24 mouse cellular contexts compared by ENCODE assay signal in the genomic region with DNA sequence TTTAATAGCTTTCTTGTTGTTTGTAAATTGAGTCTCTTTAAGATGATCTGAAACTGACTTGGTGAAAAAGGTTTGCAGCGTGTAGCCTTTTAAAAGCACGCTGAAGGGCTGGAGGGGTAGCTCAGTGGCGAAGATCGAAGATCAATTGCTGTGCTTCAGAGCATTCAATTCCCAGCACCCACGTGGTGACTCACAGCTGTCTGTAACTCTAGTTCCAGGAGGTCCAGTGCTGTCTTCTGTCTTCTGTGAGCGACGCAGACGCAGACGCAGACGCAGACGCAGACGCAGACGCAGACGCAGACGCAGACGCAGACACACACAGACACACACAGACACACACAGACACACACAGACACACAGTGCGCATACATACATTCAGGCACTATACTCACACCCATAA.
"Had no signal": no experiment of that assay in that cellular context is flagged by ENCODE, and none has a peak within 500 bp of the region (broad histone marks: within the 10 kb centered on the region; RNA-seq: fewer than 3 reads in every experiment).

No protein-coding gene starts in this region.

- DNase-seq: gastrocnemius, postnatal 14 days; gastrocnemius, postnatal 36 days; heart, adult 18-20 months; heart, postnatal 14 days; heart, postnatal 36 days; kidney, adult 11 months; kidney, adult 2 months; kidney, adult 9 months; kidney, postnatal 14 days; kidney, postnatal 4 days; left cerebral cortex, postnatal 4 days had no signal

- H3K9ac ChIP-seq: heart, embryonic 13.5 days; heart, embryonic 15.5 days; hindbrain, embryonic 13.5 days; hindbrain, embryonic 15.5 days; kidney, embryonic 15.5 days; limb, embryonic 12.5 days; limb, embryonic 15.5 days; liver, embryonic 12.5 days; liver, embryonic 14.5 days had no signal

- H3K27ac ChIP-seq: hindbrain, embryonic 13.5 days; hindbrain, embryonic 15.5 days; hindbrain, postnatal 0 days; layer of hippocampus, adult 2 months; liver, embryonic 12.5 days; liver, embryonic 14.5 days had no signal

- ATAC-seq: hindbrain, postnatal 0 days; intestine, embryonic 16.5 days; liver, embryonic 12.5 days had no signal

- H3K9me3 ChIP-seq: heart, embryonic 13.5 days; heart, embryonic 15.5 days; hindbrain, embryonic 13.5 days; hindbrain, embryonic 15.5 days; kidney, embryonic 15.5 days; limb, embryonic 12.5 days; limb, embryonic 15.5 days; liver, embryonic 12.5 days had no signal

- H3K4me3 ChIP-seq: heart, embryonic 13.5 days; heart, embryonic 15.5 days; hindbrain, embryonic 13.5 days; hindbrain, embryonic 15.5 days; kidney, embryonic 15.5 days; layer of hippocampus, adult 2 months; limb, embryonic 12.5 days; limb, embryonic 15.5 days; liver, embryonic 12.5 days had no signal

- H3K36me3 ChIP-seq: heart, embryonic 13.5 days; heart, embryonic 15.5 days; hindbrain, embryonic 13.5 days; hindbrain, embryonic 15.5 days; kidney, embryonic 15.5 days; limb, embryonic 12.5 days; limb, embryonic 15.5 days; liver, embryonic 12.5 days had no signal

- H3K4me2 ChIP-seq: heart, embryonic 11.5 days; heart, embryonic 13.5 days; heart, embryonic 15.5 days; hindbrain, embryonic 13.5 days; hindbrain, embryonic 15.5 days; kidney, embryonic 15.5 days; limb, embryonic 12.5 days; limb, embryonic 15.5 days; liver, embryonic 12.5 days had no signal

- H3K27me3 ChIP-seq: heart, embryonic 13.5 days; heart, embryonic 15.5 days; hindbrain, embryonic 13.5 days; hindbrain, embryonic 15.5 days; kidney, embryonic 15.5 days; limb, embryonic 12.5 days; limb, embryonic 15.5 days; liver, embryonic 12.5 days had no signal
